Mouse (Mus musculus) urinary bladder, postnatal 14 days (tissue): ENCODE measurements around the gene 1700007K13Rik.
"Not testable (repeated sequence)": the region's sequence is repeated elsewhere in the genome, so short reads cannot be mapped to it uniquely, and the experiment has no call there.

Experiments
- DNase-seq: peaks from one replicate; pipeline ENCODE4 v3.0.0; 2021; ENCODE audit warnings: low spot score

1700007K13Rik gene

GRCm38 (mm10) chr2:28465836-28466518 is at the start of gene 1700007K13Rik:
1700007K13Rik (minus strand) TSS chr2:28466332.
- peak; percentile 76 for DNase-seq

GRCm38 (mm10) chr2:28514489-28514888 is 48.4 kb upstream of the 1700007K13Rik start:
- peak; percentile 88 for DNase-seq

GRCm38 (mm10) chr2:28513431-28514370 is 47.6 kb upstream of the 1700007K13Rik start:
- peak; percentile 62 for DNase-seq

GRCm38 (mm10) chr2:28512798-28513401 is 46.8 kb upstream of the 1700007K13Rik start, which contains the start of gene Ralgds:
Ralgds (plus strand) TSS chr2:28513125.
- DNase-seq, result peak; percentile 72

GRCm38 (mm10) chr2:28511600-28511999 is 45.5 kb upstream of the 1700007K13Rik start:
- DNase-seq, result peak; percentile 2

- DNase-seq, result peak; percentile 1
Measured at GRCm38 (mm10) chr2:28506291-28506690, 40.2 kb upstream of the 1700007K13Rik start.

- DNase-seq, result no peak
Measured at GRCm38 (mm10) chr2:28505795-28506194, 39.7 kb upstream of the 1700007K13Rik start, which contains the start of gene Gm10134. Gm10134 (plus strand) TSS chr2:28506095.

- peak; percentile 1 for DNase-seq
Measured at GRCm38 (mm10) chr2:28504676-28505075, 38.5 kb upstream of the 1700007K13Rik start.

- no peak for DNase-seq
Measured at GRCm38 (mm10) chr2:28502987-28503386, 36.9 kb upstream of the 1700007K13Rik start.

- DNase-seq, result no peak
Measured at GRCm38 (mm10) chr2:28498431-28498830, 32.3 kb upstream of the 1700007K13Rik start.

GRCm38 (mm10) chr2:28497561-28497960 is 31.4 kb upstream of the 1700007K13Rik start:
- DNase-seq, result no peak

GRCm38 (mm10) chr2:28496671-28497070 is 30.5 kb upstream of the 1700007K13Rik start, which contains the start of gene Gbgt1:
Gbgt1 (plus strand) TSS chr2:28496891.
- DNase-seq, result no peak

- DNase-seq, result no peak
Measured at GRCm38 (mm10) chr2:28495801-28496595, 29.9 kb upstream of the 1700007K13Rik start.

- DNase-seq, result peak; percentile 25
Measured at GRCm38 (mm10) chr2:28495207-28495756, 29.1 kb upstream of the 1700007K13Rik start.

GRCm38 (mm10) chr2:28494521-28494920 is 28.4 kb upstream of the 1700007K13Rik start:
- DNase-seq, result no peak

- DNase-seq, result no peak
Measured at GRCm38 (mm10) chr2:28483861-28484260, 17.7 kb upstream of the 1700007K13Rik start.

GRCm38 (mm10) chr2:28479208-28480204 is 13.4 kb upstream of the 1700007K13Rik start:
- no peak for DNase-seq

- DNase-seq, result not testable (repeated sequence)
Measured at GRCm38 (mm10) chr2:28477993-28478392, 11.9 kb upstream of the 1700007K13Rik start.

- DNase-seq, result not testable (repeated sequence)
Measured at GRCm38 (mm10) chr2:28472011-28472410, 5.9 kb upstream of the 1700007K13Rik start.

- no peak for DNase-seq
Measured at GRCm38 (mm10) chr2:28470591-28470990, 4.5 kb upstream of the 1700007K13Rik start.
